Mouse (Mus musculus) midbrain, embryonic 16.5 days (tissue): ENCODE data around the gene Tor3a. TPM values are rescaled to one million over a fixed set of nuclear protein-coding genes. Genes with fewer than 3 reads are reported as not detected.

Source experiments
- ATAC-seq: fragments of 200-750 bp; cut with Nextera tagmentation; 2 replicates; pipeline ENCODE4 v1.8.0; 2017; ENCODE audit warnings: moderate TSS enrichment
- H3K27ac ChIP-seq: fragments of 300-500 bp; sonication (generic); 2 replicates; pipeline ENCODE4 v1.5.1; 2014; ENCODE audit warnings: mild to moderate bottlenecking, low read length, mixed read lengths
- H3K27me3 ChIP-seq: fragments of 300-500 bp; sonication (generic); 2 replicates; pipeline ENCODE4 v1.6.1; 2014; ENCODE audit warnings: low read depth, low read length, mixed read lengths; ENCODE audit not compliant: control insufficient read depth, insufficient read depth
- H3K36me3 ChIP-seq: fragments of 300-500 bp; sonication (generic); 2 replicates; pipeline ENCODE4 v1.6.1; 2014; ENCODE audit warnings: mild to moderate bottlenecking, low read length, moderate library complexity, mixed read lengths; ENCODE audit not compliant: control insufficient read depth, insufficient read depth
- H3K4me1 ChIP-seq: fragments of 300-500 bp; sonication (generic); 2 replicates; pipeline ENCODE4 v1.6.1; 2014; ENCODE audit warnings: mild to moderate bottlenecking, low read length, mixed read lengths; ENCODE audit not compliant: control insufficient read depth, insufficient read depth
- H3K4me2 ChIP-seq: fragments of 300-500 bp; sonication (generic); 2 replicates; pipeline ENCODE4 v1.6.1; 2014; ENCODE audit warnings: mild to moderate bottlenecking, low read length, mixed read lengths
- H3K4me3 ChIP-seq: fragments of 300-500 bp; sonication (generic); 2 replicates; pipeline ENCODE4 v1.5.1; 2014; ENCODE audit warnings: low read depth, mild to moderate bottlenecking, low read length, moderate library complexity, mixed read lengths
- H3K9ac ChIP-seq: fragments of 300-500 bp; sonication (generic); 2 replicates; pipeline ENCODE4 v1.6.1; 2014; ENCODE audit warnings: low read depth, low read length, mixed read lengths
- H3K9me3 ChIP-seq: fragments of 300-500 bp; sonication (generic); replicated peaks from 2 replicates; pipeline ENCODE4 v1.6.1; 2014; ENCODE audit warnings: mild to moderate bottlenecking, low read length, mixed read lengths; ENCODE audit not compliant: control insufficient read depth, poor library complexity, severe bottlenecking
- WGBS: fragments of 180-500 bp; shearing (Covaris S2); extraction: QIAGEN DNeasy Blood & Tissue Kit; methylation state at CpG from one replicate; pipeline ENCODE4 v1.1.7; 2014; 5-methylcytosine and 5-hydroxymethylcytosine counted together
- polyA plus RNA-seq: library from polyadenylated mRNA; unstranded; fragments of >200 nt; fragmentation: Nextera tagmentation; extraction: Ambion mirVana; gene quantifications from 2 replicates; pipeline ENCODE4 v1.2.1, GENCODE M21; 2015

Tor3a gene
- polyA plus RNA-seq, 1 experiment from 2014 or later, result 2.9 TPM

- Histone ChIP-seq H3K4me2 (no peak overlapping the region), H3K4me3 (no peak overlapping the region), H3K27ac (no peak overlapping the region), H3K36me3 (0 out of 2 replicates have a peak, but pooled peaks cover 6% of the 10 kb centered on the region), H3K27me3 (no peaks in the 10 kb centered on the region), H3K9ac (no peak overlapping the region), H3K9me3 (no peaks in the 10 kb centered on the region), H3K4me1 (peaks cover 11% of the 10 kb centered on the region)
- ATAC-seq, result no peak
- WGBS, result 35% methylated on average over 12 of the region's 12 CpGs
Measured at GRCm38 (mm10) chr1:156676171-156676570, 2.0 kb upstream of the Tor3a start.

GRCm38 (mm10) chr1:156673476-156674194 lies 521 bp downstream of the Tor3a start:
- Histone ChIP-seq H3K9ac (peak overlapping the region; percentile 61), H3K4me2 (peak overlapping the region; percentile 88), H3K4me1 (peaks cover 11% of the 10 kb centered on the region), H3K27ac (no peak overlapping the region), H3K4me3 (peak overlapping the region; percentile 46), H3K9me3 (no peaks in the 10 kb centered on the region), H3K27me3 (no peaks in the 10 kb centered on the region), H3K36me3 (no peaks in the 10 kb centered on the region)
- WGBS, result 1% methylated on average over 29 of the region's 29 CpGs
- peak; percentile 49 for ATAC-seq

- peak overlapping the region; percentile 61; the same call in 1 of the 2 replicates for H3K9ac ChIP-seq
- H3K27ac ChIP-seq, result no peak overlapping the region
- H3K36me3 ChIP-seq, result no peaks in the 10 kb centered on the region
- no peaks in the 10 kb centered on the region for H3K27me3 ChIP-seq
- peak overlapping the region; percentile 46 for H3K4me3 ChIP-seq
- no peak for ATAC-seq
- H3K9me3 ChIP-seq, result no peaks in the 10 kb centered on the region
- H3K4me1 ChIP-seq, result peaks cover 11% of the 10 kb centered on the region
- H3K4me2 ChIP-seq, result peak overlapping the region; percentile 88
- WGBS, result 10% methylated on average over 14 of the region's 14 CpGs
Measured at GRCm38 (mm10) chr1:156672720-156673475, 1.3 kb downstream of the Tor3a start.

- WGBS, result 91% methylated on average over 3 of the region's 3 CpGs
- no peak for ATAC-seq
- Histone ChIP-seq H3K27ac (no peak overlapping the region), H3K9me3 (no peaks in the 10 kb centered on the region), H3K9ac (no peak overlapping the region), H3K4me2 (no peak overlapping the region), H3K27me3 (no peaks in the 10 kb centered on the region), H3K4me1 (peaks cover 11% of the 10 kb centered on the region), H3K4me3 (no peak overlapping the region), H3K36me3 (no peaks in the 10 kb centered on the region)
Measured at GRCm38 (mm10) chr1:156671921-156672320, 2.2 kb downstream of the Tor3a start.

GRCm38 (mm10) chr1:156669208-156669983 lies 4.8 kb downstream of the Tor3a start:
- Histone ChIP-seq H3K9ac (no peak overlapping the region), H3K27me3 (no peaks in the 10 kb centered on the region), H3K4me2 (no peak overlapping the region), H3K36me3 (no peaks in the 10 kb centered on the region), H3K4me1 (peaks cover 10% of the 10 kb centered on the region), H3K9me3 (no peaks in the 10 kb centered on the region), H3K4me3 (no peak overlapping the region), H3K27ac (no peak overlapping the region)
- 42% methylated on average over 11 of the region's 11 CpGs for whole genome bisulfite sequencing
- ATAC-seq, result no peak

DNA sequence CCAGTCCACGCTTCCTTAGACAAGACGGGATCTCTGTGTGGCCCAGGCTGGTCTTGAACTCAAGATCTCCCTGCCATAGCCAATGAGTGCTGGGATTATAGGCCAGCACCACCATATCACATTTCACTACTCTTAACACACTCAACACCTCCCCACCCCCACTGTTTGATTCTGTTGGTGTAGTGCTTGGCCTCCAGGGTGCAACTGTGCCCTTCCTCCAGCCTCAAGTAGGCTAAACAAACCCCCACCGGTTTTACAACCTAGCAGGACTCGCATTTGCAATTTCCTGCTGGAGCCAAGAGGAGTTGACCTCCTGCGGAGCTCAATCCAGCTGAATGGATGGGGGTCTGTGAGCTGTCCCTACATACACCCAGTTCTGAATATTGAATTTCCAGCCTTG lies 5.6 kb downstream of the Tor3a start:
- ATAC-seq, result no peak
- Histone ChIP-seq H3K27me3 (no peaks in the 10 kb centered on the region), H3K9ac (no peak overlapping the region), H3K4me2 (no peak overlapping the region), H3K4me3 (no peak overlapping the region), H3K4me1 (peaks cover 2% of the 10 kb centered on the region), H3K9me3 (no peaks in the 10 kb centered on the region), H3K27ac (no peak overlapping the region), H3K36me3 (no peaks in the 10 kb centered on the region)
- WGBS, result 40% methylated on average over 5 of the region's 5 CpGs

DNA sequence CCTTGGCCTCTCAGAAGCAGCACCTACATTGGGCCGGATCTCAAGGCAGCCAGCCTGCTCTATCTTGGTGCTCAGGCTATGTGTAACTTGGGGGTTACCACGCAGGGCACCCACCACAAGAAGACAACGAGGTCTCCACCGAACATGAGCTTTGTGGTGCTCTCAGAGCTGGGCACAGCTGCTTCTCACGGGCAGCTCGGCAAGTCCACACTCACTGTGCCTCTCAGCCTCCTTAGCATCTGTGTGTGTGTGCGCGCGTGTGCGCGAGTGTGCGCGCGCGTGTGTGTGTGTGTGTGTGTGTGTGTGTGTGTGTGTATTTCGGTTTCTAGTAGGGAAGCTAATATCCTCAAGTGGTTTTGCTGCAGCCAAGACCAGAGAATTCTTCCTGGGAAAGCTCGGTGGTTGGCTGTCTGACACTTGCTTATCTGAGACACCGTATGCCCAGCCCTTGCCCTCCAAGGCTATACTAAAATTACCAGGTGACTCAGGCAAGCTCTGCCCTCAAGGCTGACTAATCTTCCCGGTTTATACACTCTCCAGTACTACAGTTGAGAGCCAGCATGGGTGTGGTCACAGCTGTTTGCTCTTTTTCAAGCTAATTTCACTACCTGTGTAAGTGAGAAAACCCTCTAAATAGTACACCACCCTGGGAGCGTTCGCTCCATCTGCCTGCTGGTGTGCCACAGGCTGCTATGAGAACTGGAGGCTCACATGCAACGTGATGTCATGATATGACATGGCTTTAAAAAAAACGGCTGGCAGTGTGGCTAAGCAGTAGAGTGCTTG lies 6.8 kb downstream of the Tor3a start:
- ATAC-seq, result no peak
- H3K4me3 ChIP-seq, result no peak overlapping the region
- no peaks in the 10 kb centered on the region for H3K27me3 ChIP-seq
- no peak overlapping the region for H3K4me2 ChIP-seq
- no peaks in the 10 kb centered on the region for H3K36me3 ChIP-seq
- no peak overlapping the region for H3K27ac ChIP-seq
- no peaks in the 10 kb centered on the region; the same call in 1 of the 2 replicates for H3K4me1 ChIP-seq
- WGBS, result 91% methylated on average over 23 of the region's 23 CpGs
- H3K9ac ChIP-seq, result no peak overlapping the region
- H3K9me3 ChIP-seq, result no peaks in the 10 kb centered on the region

DNA sequence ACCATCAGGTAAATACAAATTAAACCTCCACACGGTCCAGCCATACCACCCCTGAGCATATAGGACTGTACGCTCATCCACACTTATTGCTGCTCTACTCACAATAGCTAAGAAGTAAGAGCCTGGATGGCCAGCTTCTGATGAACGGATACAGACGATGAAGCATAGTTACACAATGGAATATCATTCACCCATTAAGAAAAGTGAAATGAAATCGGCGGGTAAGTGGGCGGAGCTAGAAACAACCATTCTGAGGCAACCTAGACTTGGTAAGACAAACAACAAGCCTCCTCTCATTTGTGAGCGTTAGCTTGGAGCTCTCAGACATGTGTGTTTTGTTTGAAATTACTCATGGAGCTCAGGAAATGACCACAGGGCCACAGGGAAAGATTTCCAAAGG lies 8.4 kb downstream of the Tor3a start:
- Histone ChIP-seq H3K9me3 (no peaks in the 10 kb centered on the region), H3K9ac (no peak overlapping the region), H3K4me1 (no peaks in the 10 kb centered on the region; the same call in 1 of the 2 replicates), H3K27ac (no peak overlapping the region), H3K4me2 (no peak overlapping the region), H3K4me3 (no peak overlapping the region), H3K36me3 (no peaks in the 10 kb centered on the region), H3K27me3 (no peaks in the 10 kb centered on the region)
- ATAC-seq, result no peak
- 91% methylated on average over 8 of the region's 8 CpGs for WGBS
